Mouse (Mus musculus) forebrain, embryonic 14.5 days (tissue): ENCODE data around the gene Dync1li2. TPM values are rescaled to one million over a fixed set of nuclear protein-coding genes. Genes with fewer than 3 reads are reported as not detected.
A peak's percentile ranks its signal among the peaks of the same experiment; 100 is the strongest.

Experiments
- ATAC-seq: fragments of 200-750 bp; cut with Nextera tagmentation; 2 replicates; pipeline ENCODE4 v1.8.0; 2017; ENCODE audit warnings: mild to moderate bottlenecking, moderate library complexity
- DNase-seq: peaks from one replicate; pipeline ENCODE4 v3.0.0-alpha.2; 2015; ENCODE audit warnings: low spot score
- H3K27ac ChIP-seq: fragments of 300-500 bp; sonication (generic); 2 replicates; pipeline ENCODE4 v1.5.1; 2014; ENCODE audit warnings: low read depth, mild to moderate bottlenecking, control low read depth, low read length, moderate library complexity
- H3K27me3 ChIP-seq: fragments of 300-500 bp; sonication (generic); replicated peaks from 2 replicates; pipeline ENCODE4 v1.6.1; 2014; ENCODE audit warnings: low read length, control low read depth, mixed read lengths; ENCODE audit not compliant: control insufficient read depth, insufficient read depth
- H3K36me3 ChIP-seq: fragments of 300-500 bp; sonication (generic); 2 replicates; pipeline ENCODE4 v1.6.1; 2014; ENCODE audit warnings: low read length, control low read depth; ENCODE audit not compliant: control insufficient read depth, insufficient read depth
- H3K4me1 ChIP-seq: fragments of 300-500 bp; sonication (generic); 2 replicates; pipeline ENCODE4 v1.6.1; 2014; ENCODE audit warnings: antibody characterized with exemption, low read length, control low read depth; ENCODE audit not compliant: control insufficient read depth, insufficient read depth
- H3K4me2 ChIP-seq: fragments of 300-500 bp; sonication (generic); 2 replicates; pipeline ENCODE4 v1.6.1; 2014; ENCODE audit warnings: mild to moderate bottlenecking, control low read depth, low read length
- H3K4me3 ChIP-seq: fragments of 300-500 bp; sonication (generic); 2 replicates; pipeline ENCODE4 v1.5.1; 2014; ENCODE audit warnings: low read depth, low read length, control low read depth
- H3K9ac ChIP-seq: fragments of 300-500 bp; sonication (generic); 2 replicates; pipeline ENCODE4 v1.6.1; 2014; ENCODE audit warnings: mild to moderate bottlenecking, low read length, control low read depth, moderate library complexity
- H3K9me3 ChIP-seq: fragments of 300-500 bp; sonication (generic); replicated peaks from 2 replicates; pipeline ENCODE4 v1.6.1; 2016; ENCODE audit warnings: low read length, control low read depth, mixed read lengths; ENCODE audit not compliant: control insufficient read depth
- WGBS: fragments of 180-500 bp; shearing (Covaris S2); extraction: QIAGEN DNeasy Blood & Tissue Kit; methylation state at CpG from one replicate; pipeline ENCODE4 v1.1.7; 2014; 5-methylcytosine and 5-hydroxymethylcytosine counted together
- polyA plus RNA-seq: library from polyadenylated mRNA; unstranded; fragments of >200 nt; fragmentation: Nextera tagmentation; extraction: Ambion mirVana; gene quantifications from 2 replicates; pipeline ENCODE4 v1.2.1, GENCODE M21; 2014

Dync1li2 gene
- polyA plus RNA-seq, 1 experiment from 2014 or later: 61.1 TPM

DNA sequence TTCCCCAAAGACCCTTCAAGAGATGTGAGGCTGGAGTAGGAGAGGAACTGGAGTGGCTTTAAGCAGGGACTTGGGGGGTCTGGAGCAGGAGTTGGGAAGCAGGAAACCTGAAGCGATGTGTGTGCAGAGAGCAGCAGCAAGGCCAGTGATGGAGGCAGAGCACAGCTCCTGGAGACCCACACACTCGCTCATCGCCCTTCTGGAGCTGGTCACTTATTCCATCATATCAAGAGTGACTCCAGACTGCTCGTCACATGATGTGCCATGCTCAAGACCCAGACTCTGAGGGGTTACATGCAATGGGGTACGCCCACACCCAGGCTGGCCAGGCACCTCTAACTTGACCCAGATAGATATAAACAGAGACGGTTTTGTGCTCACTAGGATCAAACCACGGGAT, 62.6 kb downstream of the Dync1li2 start:
- Histone ChIP-seq H3K36me3 (no peaks in the 10 kb centered on the region), H3K27me3 (no peaks in the 10 kb centered on the region), H3K4me1 (peaks cover 13% of the 10 kb centered on the region), H3K27ac (no peak overlapping the region), H3K4me2 (no peak overlapping the region), H3K4me3 (no peak overlapping the region), H3K9ac (no peak overlapping the region), H3K9me3 (no peaks in the 10 kb centered on the region)
- 91% methylated on average over 7 of the region's 7 CpGs for WGBS
- DNase-seq (no peak), ATAC-seq (no peak)

DNA sequence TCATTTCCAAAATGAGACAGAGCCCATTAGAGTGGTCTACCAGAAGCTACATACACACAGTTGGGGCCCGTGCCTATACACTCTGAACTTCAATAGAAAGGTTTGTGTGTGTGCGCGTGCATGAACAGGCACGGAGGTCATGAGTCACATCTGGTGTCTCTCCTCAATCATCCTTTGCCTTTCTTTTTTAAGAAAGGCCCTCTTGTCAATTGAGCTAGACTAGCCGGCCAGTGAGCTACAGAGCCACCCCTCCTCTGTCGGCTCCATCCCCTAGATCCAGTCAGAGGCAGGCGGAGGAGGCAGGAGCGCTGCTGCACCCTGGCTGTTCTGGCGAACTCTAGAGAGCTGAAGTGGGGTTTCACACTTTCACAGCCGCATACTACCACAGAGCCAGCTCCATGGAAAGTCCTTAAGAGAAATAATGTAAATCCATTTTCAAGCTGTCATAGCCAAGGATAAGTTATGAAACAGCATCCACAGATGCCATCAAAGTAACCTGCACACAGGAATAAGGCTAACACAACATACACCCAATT, 63.5 kb downstream of the Dync1li2 start:
- Histone ChIP-seq H3K4me1 (peaks cover 17% of the 10 kb centered on the region), H3K4me2 (no peak overlapping the region), H3K27ac (no peak overlapping the region), H3K9me3 (no peaks in the 10 kb centered on the region), H3K27me3 (no peaks in the 10 kb centered on the region), H3K36me3 (no peaks in the 10 kb centered on the region), H3K4me3 (no peak overlapping the region), H3K9ac (no peak overlapping the region)
- 69% methylated on average over 10 of the region's 10 CpGs for WGBS
- no peak for ATAC-seq
- no peak for DNase-seq

DNA sequence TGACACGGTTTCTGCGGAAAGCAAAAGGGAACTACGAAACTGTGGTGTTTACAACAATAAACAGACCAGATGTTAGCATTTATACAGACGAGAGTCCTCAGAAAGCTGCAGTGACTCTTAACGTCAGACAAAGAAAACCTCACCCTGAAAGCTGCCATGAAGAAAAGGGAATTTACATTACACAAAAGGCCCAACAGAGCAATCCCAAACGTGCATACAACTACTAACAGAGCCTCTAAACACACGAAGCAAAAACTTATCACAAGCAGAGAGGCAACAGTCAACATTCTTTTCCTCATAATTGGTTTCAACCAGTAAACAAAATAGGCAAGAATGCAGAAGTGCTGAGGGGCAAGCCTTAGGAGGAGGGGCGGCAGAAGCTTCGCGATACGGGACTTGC, 66.2 kb downstream of the Dync1li2 start:
- ATAC-seq: no peak
- Histone ChIP-seq H3K27me3 (no peaks in the 10 kb centered on the region), H3K9me3 (no peaks in the 10 kb centered on the region), H3K4me1 (peaks cover 13% of the 10 kb centered on the region), H3K27ac (no peak overlapping the region), H3K36me3 (no peaks in the 10 kb centered on the region), H3K4me3 (no peak overlapping the region), H3K9ac (no peak overlapping the region), H3K4me2 (no peak overlapping the region)
- no peak for DNase-seq
- WGBS: 28% methylated on average over 11 of the region's 11 CpGs

DNA sequence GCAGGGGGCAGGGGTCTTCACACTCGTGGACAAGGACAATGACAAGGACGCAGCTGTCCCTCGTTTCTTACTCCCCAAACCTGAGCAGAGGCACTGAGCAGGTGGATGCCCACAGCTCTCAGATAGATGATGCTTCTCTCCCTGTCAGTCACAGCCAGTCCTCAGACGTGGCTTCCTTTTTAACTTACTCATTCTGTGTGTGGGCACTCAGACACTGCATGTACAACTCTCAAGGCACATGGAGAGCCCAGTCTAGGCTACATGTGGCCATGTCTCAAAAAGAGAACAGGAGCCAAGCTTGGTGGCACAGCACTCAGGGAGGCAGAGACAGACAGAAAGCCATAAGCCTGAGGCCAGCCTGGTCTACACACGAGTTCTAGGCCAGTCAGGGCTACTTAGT, 66.9 kb downstream of the Dync1li2 start:
- Histone ChIP-seq H3K27me3 (no peaks in the 10 kb centered on the region), H3K4me2 (no peak overlapping the region), H3K9ac (no peak overlapping the region), H3K4me1 (peaks cover 13% of the 10 kb centered on the region), H3K27ac (no peak overlapping the region), H3K36me3 (no peaks in the 10 kb centered on the region), H3K9me3 (no peaks in the 10 kb centered on the region), H3K4me3 (no peak overlapping the region)
- DNase-seq (no peak), ATAC-seq (no peak)
- 47% methylated on average over 5 of the region's 5 CpGs for WGBS

DNA sequence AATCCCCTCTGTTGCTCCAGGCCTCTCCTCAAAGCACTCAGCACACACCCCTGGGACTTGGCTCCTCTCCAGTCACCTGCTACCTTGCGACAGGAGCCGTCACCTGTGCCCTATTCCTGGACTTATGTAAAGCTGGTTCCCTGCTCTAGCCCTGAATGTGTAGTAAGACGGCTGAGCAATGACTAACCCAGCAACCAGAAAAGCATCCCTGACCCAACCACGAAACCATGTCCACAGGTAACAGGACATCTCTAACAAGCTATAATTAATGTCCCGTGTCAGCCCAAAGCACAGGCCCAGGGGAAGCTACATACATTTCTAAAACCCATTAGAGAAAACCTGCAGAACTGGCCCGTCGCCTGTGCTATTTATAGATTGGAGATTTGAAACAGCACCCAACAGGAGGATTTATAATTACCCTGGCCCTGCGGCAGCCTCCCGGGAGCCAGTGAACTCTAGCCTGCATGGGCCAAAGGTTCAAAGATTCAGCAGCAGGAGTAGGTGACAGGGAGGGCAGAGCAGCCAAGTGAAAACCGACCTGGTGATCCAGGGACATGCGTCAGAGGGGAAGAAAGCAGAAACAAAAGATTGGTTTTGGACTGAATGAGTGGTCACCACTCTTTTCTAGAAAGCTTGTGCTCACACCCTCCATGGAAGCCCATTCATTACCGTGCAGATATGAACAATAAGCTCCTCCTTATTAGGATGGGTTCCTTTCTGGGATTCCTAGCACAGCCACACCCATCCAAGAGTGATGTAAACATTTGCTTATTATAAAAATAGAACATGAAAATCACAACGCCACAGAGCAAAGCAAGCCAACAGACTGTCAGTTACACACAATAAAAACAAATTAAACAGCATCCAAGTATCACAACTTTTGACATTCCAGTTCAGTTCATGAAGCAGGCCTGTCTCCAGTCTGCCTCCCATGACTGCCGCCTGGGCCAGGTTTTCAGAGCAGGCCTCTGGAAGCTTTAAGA, 67.7 kb downstream of the Dync1li2 start:
- no peak for DNase-seq
- peak; percentile 52 for ATAC-seq
- Histone ChIP-seq H3K4me1 (peaks cover 13% of the 10 kb centered on the region), H3K9ac (0 out of 2 replicates have a peak overlapping the region, but pooled peaks have one; percentile 13), H3K36me3 (no peaks in the 10 kb centered on the region), H3K4me3 (no peak overlapping the region), H3K27me3 (no peaks in the 10 kb centered on the region), H3K9me3 (no peaks in the 10 kb centered on the region), H3K4me2 (no peak overlapping the region), H3K27ac (no peak overlapping the region; the same call in 1 of the 2 replicates)
- WGBS: 36% methylated on average over 14 of the region's 14 CpGs

DNA sequence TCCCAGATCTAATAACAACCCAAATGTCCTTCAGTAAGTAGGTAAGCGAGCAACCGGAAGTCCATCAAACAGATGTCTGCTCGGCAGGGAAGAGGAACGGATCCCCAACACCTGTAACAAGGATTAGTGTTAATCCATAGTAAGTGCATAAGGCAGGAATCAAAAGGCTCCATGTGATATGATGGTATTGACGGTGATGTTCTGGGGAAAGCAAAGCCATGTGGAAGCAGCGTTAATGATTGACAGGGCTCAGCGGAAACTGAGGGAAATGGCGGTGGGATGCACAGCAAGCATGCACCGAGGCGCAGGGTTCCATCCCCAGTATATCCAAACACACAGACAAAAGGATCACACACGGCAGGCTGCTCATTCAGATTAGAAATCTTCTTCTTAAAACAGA, 68.6 kb downstream of the Dync1li2 start:
- ATAC-seq: no peak
- H3K4me3 ChIP-seq: no peak overlapping the region
- H3K27me3 ChIP-seq: no peaks in the 10 kb centered on the region
- H3K4me2 ChIP-seq: no peak overlapping the region
- DNase-seq: no peak
- H3K36me3 ChIP-seq: no peaks in the 10 kb centered on the region
- H3K4me1 ChIP-seq: peaks cover 16% of the 10 kb centered on the region
- H3K9me3 ChIP-seq: no peaks in the 10 kb centered on the region
- no peak overlapping the region for H3K27ac ChIP-seq
- 68% methylated on average over 11 of the region's 11 CpGs for WGBS
- H3K9ac ChIP-seq: no peak overlapping the region

DNA sequence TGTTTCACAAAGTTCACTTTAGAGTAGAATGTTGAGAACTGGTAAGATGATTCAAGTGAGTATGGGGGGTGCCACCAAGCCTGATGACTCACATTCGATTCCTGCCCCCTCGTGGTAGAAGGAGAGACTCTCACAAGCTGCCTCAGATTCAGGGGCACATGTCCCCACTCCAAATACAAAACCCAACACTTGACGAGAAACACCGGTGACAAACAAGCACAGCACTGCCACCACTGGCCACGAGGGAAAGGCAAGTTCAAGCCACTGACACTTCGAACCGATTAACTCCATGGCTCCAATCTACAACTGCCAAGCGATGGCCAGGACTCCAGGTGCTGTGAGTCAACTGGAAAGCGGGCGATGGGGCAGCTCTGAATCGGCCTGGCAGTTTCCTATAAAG, 69.1 kb downstream of the Dync1li2 start:
- H3K4me2 ChIP-seq: no peak overlapping the region
- H3K27ac ChIP-seq: no peak overlapping the region
- no peaks in the 10 kb centered on the region for H3K9me3 ChIP-seq
- H3K4me3 ChIP-seq: no peak overlapping the region
- peaks cover 16% of the 10 kb centered on the region for H3K4me1 ChIP-seq
- no peak for DNase-seq
- H3K27me3 ChIP-seq: no peaks in the 10 kb centered on the region
- no peaks in the 10 kb centered on the region for H3K36me3 ChIP-seq
- H3K9ac ChIP-seq: no peak overlapping the region
- ATAC-seq: no peak
- 79% methylated on average over 11 of the region's 11 CpGs for WGBS

DNA sequence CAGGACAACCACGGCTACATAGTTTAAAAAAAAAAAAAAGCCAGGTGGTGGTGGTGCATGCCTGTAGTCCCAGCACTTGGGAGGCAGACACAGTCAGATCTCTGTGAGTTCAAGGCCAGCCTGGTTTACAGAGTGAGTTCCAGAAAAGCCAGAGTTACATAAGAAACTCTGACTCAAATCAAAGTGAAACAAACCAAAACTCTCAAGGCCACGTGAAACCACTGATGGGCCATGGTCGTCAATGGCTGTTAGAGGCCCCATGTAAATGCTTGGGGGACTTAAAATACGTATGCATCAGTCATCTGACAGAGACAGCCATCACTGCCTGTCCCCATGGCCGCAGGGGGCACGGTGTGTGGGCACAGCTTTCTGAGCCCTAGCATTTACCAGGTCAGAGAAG, 71.7 kb downstream of the Dync1li2 start:
- Histone ChIP-seq H3K4me3 (no peak overlapping the region), H3K9ac (no peak overlapping the region), H3K27me3 (no peaks in the 10 kb centered on the region), H3K9me3 (no peaks in the 10 kb centered on the region), H3K27ac (no peak overlapping the region), H3K4me2 (no peak overlapping the region), H3K36me3 (no peaks in the 10 kb centered on the region), H3K4me1 (peaks cover 20% of the 10 kb centered on the region)
- no peak for DNase-seq
- WGBS: 92% methylated on average over 6 of the region's 6 CpGs
- ATAC-seq: no peak

DNA sequence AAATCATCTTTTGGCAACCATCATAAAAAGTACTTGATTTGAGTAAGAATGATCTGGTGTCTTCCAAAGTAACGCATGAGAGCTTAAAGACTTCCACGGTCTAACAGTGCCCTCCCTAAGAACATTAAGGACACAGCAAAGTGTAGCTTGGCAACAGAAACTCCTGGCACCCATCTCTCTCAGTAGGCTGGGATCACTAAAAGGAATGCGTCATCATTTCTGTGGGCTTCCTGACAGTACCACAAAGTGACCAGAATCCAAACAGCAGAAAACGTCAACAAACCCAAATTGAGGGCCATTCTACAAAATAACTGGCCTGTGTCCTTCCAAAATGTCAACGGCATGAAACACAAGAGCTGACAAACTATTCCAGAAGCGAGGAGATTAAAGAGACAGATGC, 72.8 kb downstream of the Dync1li2 start:
- H3K4me2 ChIP-seq: no peak overlapping the region
- no peak overlapping the region for H3K4me3 ChIP-seq
- no peak overlapping the region for H3K27ac ChIP-seq
- 76% methylated on average over 6 of the region's 6 CpGs for WGBS
- ATAC-seq (no peak), DNase-seq (no peak)
- H3K9ac ChIP-seq: no peak overlapping the region
- peaks cover 12% of the 10 kb centered on the region; the same call in 1 of the 2 replicates for H3K4me1 ChIP-seq
- no peaks in the 10 kb centered on the region for H3K36me3 ChIP-seq
- no peaks in the 10 kb centered on the region for H3K9me3 ChIP-seq
- no peaks in the 10 kb centered on the region for H3K27me3 ChIP-seq
